Mouse (Mus musculus): ENCODE results near the gene Dysf. TPM values are rescaled to one million over a fixed set of nuclear protein-coding genes. Genes with fewer than 3 reads are reported as not detected.

The Dysf gene
- total RNA-seq, 2 experiments from 2014 or later, result 7.9 TPM; not detected in 1

GRCm38 (mm10) chr6:84105148-84106022, 97.0 kb downstream of the Dysf start:
- ATAC-seq (replicated peaks; ENCODE audit: low FRiP score, poor library complexity, severe bottlenecking), result no peak

GRCm38 (mm10) chr6:84106082-84106481, 97.7 kb downstream of the Dysf start:
- no peak for ATAC-seq (replicated peaks; ENCODE audit: low FRiP score, poor library complexity, severe bottlenecking)

- ATAC-seq (replicated peaks; ENCODE audit: low FRiP score, poor library complexity, severe bottlenecking), result no peak
Measured at GRCm38 (mm10) chr6:84110377-84110776, 102.0 kb downstream of the Dysf start.

- no peak for ATAC-seq (replicated peaks; ENCODE audit: low FRiP score, poor library complexity, severe bottlenecking)
Measured at GRCm38 (mm10) chr6:84111106-84111505, 102.7 kb downstream of the Dysf start.

- ATAC-seq (replicated peaks; ENCODE audit: low FRiP score, poor library complexity, severe bottlenecking), result no peak
Measured at GRCm38 (mm10) chr6:84119731-84120530, 111.5 kb downstream of the Dysf start.

GRCm38 (mm10) chr6:84124609-84125008, 116.2 kb downstream of the Dysf start:
- no peak for ATAC-seq (replicated peaks; ENCODE audit: low FRiP score, poor library complexity, severe bottlenecking)

- no peak for ATAC-seq (replicated peaks; ENCODE audit: low FRiP score, poor library complexity, severe bottlenecking)
Measured at GRCm38 (mm10) chr6:84125101-84125500, 116.7 kb downstream of the Dysf start.

- ATAC-seq (replicated peaks; ENCODE audit: low FRiP score, poor library complexity, severe bottlenecking), result no peak
Measured at GRCm38 (mm10) chr6:84128229-84128628, 119.8 kb downstream of the Dysf start.

GRCm38 (mm10) chr6:84130867-84131266, 122.5 kb downstream of the Dysf start:
- ATAC-seq (replicated peaks; ENCODE audit: low FRiP score, poor library complexity, severe bottlenecking), result no peak

GRCm38 (mm10) chr6:84131539-84131938, 123.1 kb downstream of the Dysf start:
- no peak for ATAC-seq (replicated peaks; ENCODE audit: low FRiP score, poor library complexity, severe bottlenecking)

GRCm38 (mm10) chr6:84133053-84133452, 124.7 kb downstream of the Dysf start:
- ATAC-seq (replicated peaks; ENCODE audit: low FRiP score, poor library complexity, severe bottlenecking), result no peak

GRCm38 (mm10) chr6:84133996-84134721, 125.8 kb downstream of the Dysf start:
- ATAC-seq (replicated peaks; ENCODE audit: low FRiP score, poor library complexity, severe bottlenecking), result no peak

GRCm38 (mm10) chr6:84134722-84135394, 126.5 kb downstream of the Dysf start:
- no peak for ATAC-seq (replicated peaks; ENCODE audit: low FRiP score, poor library complexity, severe bottlenecking)

GRCm38 (mm10) chr6:84135709-84136108, 127.3 kb downstream of the Dysf start:
- no peak for ATAC-seq (replicated peaks; ENCODE audit: low FRiP score, poor library complexity, severe bottlenecking)

GRCm38 (mm10) chr6:84136345-84136744, 128.0 kb downstream of the Dysf start:
- ATAC-seq (replicated peaks; ENCODE audit: low FRiP score, poor library complexity, severe bottlenecking), result no peak

GRCm38 (mm10) chr6:84139932-84140331, 131.5 kb downstream of the Dysf start:
- no peak for ATAC-seq (replicated peaks; ENCODE audit: low FRiP score, poor library complexity, severe bottlenecking)

- no peak for ATAC-seq (replicated peaks; ENCODE audit: low FRiP score, poor library complexity, severe bottlenecking)
Measured at GRCm38 (mm10) chr6:84142481-84142880, 134.1 kb downstream of the Dysf start.

- no peak for ATAC-seq (replicated peaks; ENCODE audit: low FRiP score, poor library complexity, severe bottlenecking)
Measured at GRCm38 (mm10) chr6:84143328-84143727, 134.9 kb downstream of the Dysf start.

GRCm38 (mm10) chr6:84144393-84144792, 136.0 kb downstream of the Dysf start:
- no peak for ATAC-seq (replicated peaks; ENCODE audit: low FRiP score, poor library complexity, severe bottlenecking)

All from erythroid progenitor cell, adult 5-6 weeks (primary cell).